Mouse (Mus musculus): ENCODE measurements around the gene Txndc8. TPM values are rescaled to one million over a fixed set of nuclear protein-coding genes. Genes with fewer than 3 reads are reported as not detected.

Gene Txndc8
- total and polyA plus RNA-seq, 3 experiments: not detected

- dilution Hi-C loops (cut with MboI; ENCODE audit: extremely low pct_ligation_motif_present, extremely low pct_unique_long_range_greater_than_20kb, low sequenced_read_pairs) (no loop called here), in situ Hi-C loops (cut with MboI; ENCODE audit: low pct_ligation_motif_present, low pct_unique_long_range_greater_than_20kb, low sequenced_read_pairs) (no loop called here)
- Histone ChIP-seq H3K4me1 (ENCODE audit: control insufficient read depth in 1 of 2, insufficient read depth in 2 of 2) (no peaks in the 10 kb centered on the region), H3K27me3 (replicated peaks) (no peaks in the 10 kb centered on the region), H3K4me3 (replicated peaks in 1 of 3; ENCODE audit: low read depth in 2 of 3, low read length in 2 of 3, poor library complexity in 1 of 3) (no peak overlapping the region), H3K9ac (ENCODE audit: insufficient read depth, low read depth) (no peak overlapping the region), H3K79me2 (replicated peaks; ENCODE audit: control insufficient read depth, extremely low read depth, insufficient read depth, poor library complexity, severe bottlenecking) (no peaks in the 10 kb centered on the region), H3K36me3 (replicated peaks in 1 of 2; ENCODE audit: control insufficient read depth in 1 of 2, insufficient read depth in 1 of 2, low read length in 1 of 2) (no peaks in the 10 kb centered on the region), H3K4me2 (ENCODE audit: insufficient read depth, low read depth, poor library complexity, severe bottlenecking) (no peak overlapping the region), H3K27ac (ENCODE audit: insufficient read depth, low read depth) (no peak overlapping the region), H3K9me3 (replicated peaks; ENCODE audit: low read length) (no peaks in the 10 kb centered on the region)
- no peak for DNase-seq (ENCODE audit: extremely low read depth)
- TF ChIP-seq MAFK (IDR thresholded peaks at IDR 0.05; ENCODE audit: insufficient replicate concordance, low read length) (no peak), IRF4 (IDR thresholded peaks at IDR 0.05; ENCODE audit: low read depth, low read length) (no peak), JUND (conservative IDR thresholded peaks at IDR 0.05; ENCODE audit: low read depth, low read length) (no peak), MXI1 (IDR thresholded peaks at IDR 0.05; ENCODE audit: low read depth, low read length) (no peak)
Measured at GRCm38 (mm10) chr4:57970285-57970684, 38.6 kb downstream of the Txndc8 start.

- Histone ChIP-seq H3K27ac (ENCODE audit: insufficient read depth, low read depth) (no peak overlapping the region), H3K79me2 (replicated peaks; ENCODE audit: control insufficient read depth, extremely low read depth, insufficient read depth, poor library complexity, severe bottlenecking) (no peaks in the 10 kb centered on the region), H3K4me2 (ENCODE audit: insufficient read depth, low read depth, poor library complexity, severe bottlenecking) (no peak overlapping the region), H3K9ac (ENCODE audit: insufficient read depth, low read depth) (no peak overlapping the region), H3K9me3 (replicated peaks; ENCODE audit: low read length) (no peaks in the 10 kb centered on the region), H3K4me1 (ENCODE audit: control insufficient read depth in 1 of 2, insufficient read depth in 2 of 2) (no peaks in the 10 kb centered on the region), H3K27me3 (replicated peaks) (no peaks in the 10 kb centered on the region), H3K36me3 (replicated peaks in 1 of 2; ENCODE audit: control insufficient read depth in 1 of 2, insufficient read depth in 1 of 2, low read length in 1 of 2) (no peaks in the 10 kb centered on the region), H3K4me3 (replicated peaks in 1 of 3; ENCODE audit: low read depth in 2 of 3, low read length in 2 of 3, poor library complexity in 1 of 3) (no peak overlapping the region)
- in situ Hi-C loops (cut with MboI; ENCODE audit: low pct_ligation_motif_present, low pct_unique_long_range_greater_than_20kb, low sequenced_read_pairs): no loop called here
- DNase-seq (ENCODE audit: extremely low read depth): no peak
- dilution Hi-C loops (cut with MboI; ENCODE audit: extremely low pct_ligation_motif_present, extremely low pct_unique_long_range_greater_than_20kb, low sequenced_read_pairs): no loop called here
- TF ChIP-seq UBTF (IDR thresholded peaks at IDR 0.05; ENCODE audit: low read depth, low read length) (no peak), MAX (IDR thresholded peaks at IDR 0.05; ENCODE audit: low read length) (no peak), ELF1 (IDR thresholded peaks at IDR 0.05; ENCODE audit: low read depth, low read length) (no peak), IRF4 (IDR thresholded peaks at IDR 0.05; ENCODE audit: low read depth, low read length) (no peak), MEF2A (IDR thresholded peaks at IDR 0.05; ENCODE audit: borderline replicate concordance, low read depth, low read length) (no peak), TCF12 (IDR thresholded peaks at IDR 0.05; ENCODE audit: low read depth, low read length) (no peak), E2F4 (IDR thresholded peaks at IDR 0.05; ENCODE audit: insufficient replicate concordance, low read depth, low read length) (no peak), HCFC1 (IDR thresholded peaks at IDR 0.05; ENCODE audit: low read depth, low read length) (no peak), CTCF (conservative IDR thresholded peaks at IDR 0.05 in 1 of 2, IDR thresholded peaks at IDR 0.05 in 1 of 2; ENCODE audit: low read depth in 2 of 2, low read length in 2 of 2) (no peak), EP300 (IDR thresholded peaks at IDR 0.05; ENCODE audit: low read length) (no peak), ZC3H11A (IDR thresholded peaks at IDR 0.05; ENCODE audit: low read depth, low read length) (no peak), KAT2A (IDR thresholded peaks at IDR 0.05; ENCODE audit: insufficient replicate concordance, low read length) (no peak), ZKSCAN1 (IDR thresholded peaks at IDR 0.05; ENCODE audit: borderline replicate concordance, low read depth, low read length) (no peak), SIN3A (IDR thresholded peaks at IDR 0.05; ENCODE audit: low read length) (no peak), RCOR1 (conservative IDR thresholded peaks at IDR 0.05; ENCODE audit: low read depth, low read length) (no peak)
Measured at GRCm38 (mm10) chr4:57967195-57967594, 41.7 kb downstream of the Txndc8 start.

All from CH12.LX (cell line).